Mouse (Mus musculus) adrenal gland, postnatal 14 days (tissue): ENCODE measurements around the gene Ttc37. TPM values are rescaled to one million over a fixed set of nuclear protein-coding genes. Genes with fewer than 3 reads are reported as not detected.

ENCODE experiments used
- DNase-seq: peaks from one replicate; pipeline ENCODE4 v3.0.0; 2021; ENCODE audit warnings: mixed read lengths
- total RNA-seq: library from RNA; stranded (reverse); gene quantifications from 2 replicates; pipeline ENCODE4 v1.2.3, GENCODE M21; 2021

The Ttc37 gene
- total RNA-seq, 1 experiment from 2014 or later, result 27.6 TPM

GRCm38 (mm10) chr13:76157508-76157907, 59.0 kb downstream of the Ttc37 start:
- no peak for DNase-seq

GRCm38 (mm10) chr13:76160587-76160986, 62.1 kb downstream of the Ttc37 start:
- DNase-seq, result no peak

DNA sequence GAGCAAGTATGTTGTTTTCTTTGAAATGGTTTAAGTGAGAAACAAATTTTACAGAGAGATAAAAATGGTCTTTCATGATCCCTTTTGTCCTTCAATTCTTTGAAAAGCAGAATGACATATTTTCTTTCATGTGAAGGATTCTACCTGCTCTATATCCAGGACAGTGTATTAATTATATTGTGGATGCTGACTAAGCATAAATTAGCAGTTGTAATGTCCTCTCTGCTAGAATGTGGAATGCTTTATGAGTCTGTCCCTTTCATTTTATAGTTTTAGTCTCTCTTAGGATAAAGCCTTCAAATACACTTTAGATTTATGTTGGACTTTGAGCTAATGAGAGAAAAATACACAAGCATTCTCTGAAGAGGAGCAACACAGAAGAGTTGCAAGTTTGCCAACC, 75.8 kb downstream of the Ttc37 start:
- DNase-seq, result no peak

DNA sequence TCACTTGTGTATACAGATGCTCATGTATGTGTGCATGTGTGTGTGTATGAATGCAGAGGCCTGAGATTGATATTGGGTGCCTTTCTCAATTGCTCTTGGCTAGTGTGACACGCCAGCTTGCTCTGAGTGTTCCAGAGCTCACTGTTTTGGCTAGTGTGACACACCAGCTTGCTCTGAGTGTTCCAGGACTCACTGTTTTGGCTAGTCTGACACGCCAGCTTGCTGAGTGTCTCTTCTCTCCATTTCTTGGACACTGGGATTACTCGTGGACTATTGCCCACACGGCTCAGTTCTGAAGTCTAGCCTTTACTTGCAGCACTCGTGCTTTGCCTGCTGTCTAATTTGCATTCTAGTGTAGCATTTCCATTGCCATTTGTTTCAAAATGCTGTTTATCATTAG, 80.2 kb downstream of the Ttc37 start:
- no peak for DNase-seq

GRCm38 (mm10) chr13:76187651-76188050, 89.1 kb downstream of the Ttc37 start:
- no peak for DNase-seq

GRCm38 (mm10) chr13:76189190-76189589, 90.7 kb downstream of the Ttc37 start:
- DNase-seq, result no peak

- DNase-seq, result no peak
These were observed 91.7 kb downstream of the Ttc37 start for GRCm38 (mm10) chr13:76190273-76190672.

GRCm38 (mm10) chr13:76194937-76195336, 96.4 kb downstream of the Ttc37 start:
- no peak for DNase-seq

DNA sequence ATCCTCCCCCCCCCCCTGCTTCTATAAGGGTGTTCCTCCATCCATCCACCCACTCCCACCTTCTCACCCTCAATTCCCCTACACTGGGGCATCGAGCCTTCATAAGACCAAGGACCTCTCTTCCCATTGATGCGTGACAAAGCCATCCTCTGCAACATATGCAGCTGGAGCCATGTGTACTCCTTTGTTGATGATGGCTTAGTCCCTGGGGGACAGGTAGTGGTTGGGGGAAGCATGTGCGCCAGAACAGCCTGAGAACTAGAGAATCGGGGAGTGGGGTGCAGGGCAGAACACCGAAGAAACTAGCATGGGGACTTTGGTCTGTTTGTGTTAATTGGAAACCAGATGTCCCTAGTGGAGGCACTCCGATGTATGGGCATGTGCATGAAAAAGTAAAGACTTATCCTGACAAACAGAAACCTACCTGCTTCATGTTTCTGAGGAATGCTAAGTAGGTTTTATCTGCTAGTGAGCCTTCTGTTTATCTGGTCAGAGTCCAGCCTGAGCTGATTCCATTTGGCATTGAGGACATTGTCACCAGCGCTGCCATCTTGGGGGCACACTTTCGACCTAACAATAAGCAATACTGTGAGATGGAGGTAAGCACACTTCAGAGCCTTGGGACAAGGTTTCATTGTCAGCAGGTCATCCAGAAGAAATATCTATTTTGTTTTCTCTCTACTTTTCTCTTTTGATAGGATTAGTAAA, 97.1 kb downstream of the Ttc37 start:
- no peak for DNase-seq

GRCm38 (mm10) chr13:76197297-76197848, 98.8 kb downstream of the Ttc37 start:
- no peak for DNase-seq

GRCm38 (mm10) chr13:76199943-76200342, 101.4 kb downstream of the Ttc37 start:
- no peak for DNase-seq

- no peak for DNase-seq
These were observed 116.4 kb downstream of the Ttc37 start for GRCm38 (mm10) chr13:76214928-76215327.

DNA sequence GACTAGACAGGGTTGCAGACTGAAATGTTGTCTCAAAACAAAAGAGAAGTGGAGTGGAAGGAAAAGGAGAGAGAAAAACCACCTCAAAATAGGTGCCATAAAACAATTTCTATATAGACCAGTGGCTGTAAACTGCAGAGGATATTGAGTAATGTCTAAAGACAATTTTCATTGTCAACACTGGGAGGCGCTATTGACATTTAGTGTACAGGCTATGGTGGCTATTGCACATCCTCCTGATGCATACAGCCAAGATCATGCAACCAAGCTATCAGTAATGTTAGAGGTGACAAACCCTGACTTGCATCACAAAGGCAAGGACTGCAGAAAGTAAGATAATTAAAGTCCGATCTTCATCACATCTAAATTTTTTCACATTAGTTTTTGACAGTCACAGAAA, 116.9 kb downstream of the Ttc37 start:
- DNase-seq, result peak; percentile 18

Other genes starting within 250 kb of the Ttc37 start
- 10.6 and 11.7 TPM in 2 replicates for gene Rhobtb3, start 154.8 kb upstream of the Ttc37 start, total RNA-seq
- gene Spata9, start 131.6 kb upstream of the Ttc37 start, total RNA-seq, result not detected in 2 replicates
- 17.3 and 19.1 TPM in 2 replicates for gene Rfesd, start 80.0 kb upstream of the Ttc37 start, total RNA-seq
- not detected in 2 replicates for gene Gpr150, start 41.7 kb upstream of the Ttc37 start, total RNA-seq
- 6.7 and 7.7 TPM in 2 replicates for gene Arsk, start 74 bp upstream of the Ttc37 start, total RNA-seq
- gene Fam81b, start 206.3 kb downstream of the Ttc37 start, total RNA-seq, result not detected in 2 replicates